In the genomic region with DNA sequence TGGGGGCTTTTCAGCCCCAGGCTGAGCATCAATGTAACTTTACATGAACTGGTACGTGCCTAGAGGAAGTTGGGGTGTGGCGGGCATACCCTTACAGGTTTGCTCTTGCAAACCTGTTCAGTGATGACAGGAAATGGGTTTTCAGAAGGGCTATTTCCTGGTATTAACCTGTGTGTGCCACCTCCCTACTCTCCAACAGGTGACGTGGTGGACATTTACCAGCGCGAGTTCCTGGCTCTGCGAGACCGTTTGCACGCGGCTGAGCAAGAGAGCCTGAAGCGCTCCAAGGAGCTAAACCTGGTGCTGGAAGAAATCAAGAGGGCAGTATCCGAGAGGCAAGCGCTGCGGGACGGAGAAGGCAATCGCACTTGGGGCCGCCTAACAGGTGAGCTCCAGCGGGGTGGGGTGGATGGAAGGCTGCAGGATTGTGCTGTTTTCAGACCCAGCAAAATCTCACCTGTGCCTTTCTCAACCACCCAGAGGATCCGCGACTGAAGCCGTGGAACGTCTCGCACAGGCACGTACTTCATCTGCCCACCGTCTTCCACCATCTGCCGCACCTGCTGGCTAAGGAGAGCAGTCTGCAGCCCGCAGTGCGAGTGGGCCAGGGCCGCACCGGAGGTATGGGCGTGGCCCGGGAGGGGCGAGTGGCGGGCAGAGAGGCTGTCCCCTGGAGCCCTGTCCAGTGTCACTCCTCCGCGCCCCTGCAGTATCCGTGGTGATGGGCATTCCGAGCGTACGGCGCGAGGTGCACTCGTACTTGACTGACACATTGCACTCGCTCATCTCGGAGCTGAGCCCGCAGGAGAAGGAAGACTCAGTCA, we compare ENCODE assay signal across 8 mouse cellular contexts. TPM values are rescaled to one million over a fixed set of nuclear protein-coding genes. Genes with fewer than 3 reads are reported as not detected.
DNase-seq lines count a peak whose midpoint lies in the region; ATAC-seq and TF ChIP-seq lines count a peak whose summit lies in the region.

No protein-coding gene starts in this region.

- peak; percentile 40 for ATAC-seq in kidney, postnatal 0 days (replicated peaks; ENCODE audit: low FRiP score, low read depth)
- no peak for ATAC-seq in embryonic facial prominence, embryonic 12.5 days (ENCODE audit: insufficient number of reproducible peaks, insufficient read depth, low FRiP score, low TSS enrichment)
- no peak; the same call in 1 of the 2 replicates for ATAC-seq in midbrain, postnatal 0 days (ENCODE audit: low FRiP score)

- H3K36me3 ChIP-seq in kidney, postnatal 0 days (ENCODE audit: insufficient read depth, low read length): peaks cover 31% of the 10 kb centered on the region
- H3K36me3 ChIP-seq in embryonic facial prominence, embryonic 12.5 days: peaks cover 36% of the 10 kb centered on the region
- H3K36me3 ChIP-seq in midbrain, postnatal 0 days (ENCODE audit: insufficient read depth, low read length): peaks cover 34% of the 10 kb centered on the region

- TF ChIP-seq CTCF in kidney, postnatal 0 days (IDR thresholded peaks at IDR 0.05; ENCODE audit: low read depth): no peak
- TF ChIP-seq CTCF in midbrain, postnatal 0 days (IDR thresholded peaks at IDR 0.05): no peak

- H3K4me1 ChIP-seq in kidney, postnatal 0 days (replicated peaks; ENCODE audit: insufficient read depth, low read length): peaks cover 33% of the 10 kb centered on the region
- peaks cover 31% of the 10 kb centered on the region for H3K4me1 ChIP-seq in embryonic facial prominence, embryonic 12.5 days
- H3K4me1 ChIP-seq in midbrain, postnatal 0 days (ENCODE audit: insufficient read depth, low read length): peaks cover 18% of the 10 kb centered on the region; the same call in 1 of the 2 replicates

- H3K4me2 ChIP-seq in kidney, postnatal 0 days (ENCODE audit: low read length): peak overlapping the region; percentile 54
- peak overlapping the region; percentile 48 for H3K4me2 ChIP-seq in embryonic facial prominence, embryonic 12.5 days (replicated peaks)
- no peak overlapping the region; the same call in 1 of the 2 replicates for H3K4me2 ChIP-seq in midbrain, postnatal 0 days (ENCODE audit: low read depth, low read length, poor library complexity, severe bottlenecking)

- no peaks in the 10 kb centered on the region for H3K9me3 ChIP-seq in kidney, postnatal 0 days (replicated peaks; ENCODE audit: low read length)
- H3K9me3 ChIP-seq in embryonic facial prominence, embryonic 12.5 days: no peaks in the 10 kb centered on the region
- H3K9me3 ChIP-seq in midbrain, postnatal 0 days (ENCODE audit: low read length): no peaks in the 10 kb centered on the region

- H3K27ac ChIP-seq in kidney, postnatal 0 days: no peak overlapping the region
- no peak overlapping the region for H3K27ac ChIP-seq in embryonic facial prominence, embryonic 12.5 days
- peak overlapping the region; percentile 43; the same call in 1 of the 2 replicates for H3K27ac ChIP-seq in midbrain, postnatal 0 days (ENCODE audit: low read depth, low read length)

- 0 out of 2 replicates have a peak overlapping the region, but pooled peaks have one; percentile 6 for H3K4me3 ChIP-seq in kidney, postnatal 0 days (replicated peaks; ENCODE audit: low read depth, low read length)
- peak overlapping the region; percentile 23 for H3K4me3 ChIP-seq in embryonic facial prominence, embryonic 12.5 days
- H3K4me3 ChIP-seq in midbrain, postnatal 0 days (ENCODE audit: low read depth, low read length): no peak overlapping the region

- H3K27me3 ChIP-seq in kidney, postnatal 0 days (ENCODE audit: insufficient read depth, low read length): no peaks in the 10 kb centered on the region
- H3K27me3 ChIP-seq in embryonic facial prominence, embryonic 12.5 days: peaks cover 6% of the 10 kb centered on the region; the same call in 1 of the 2 replicates
- H3K27me3 ChIP-seq in midbrain, postnatal 0 days (ENCODE audit: insufficient read depth, low read length): no peaks in the 10 kb centered on the region

- WGBS in kidney, postnatal 0 days: 43% methylated on average over 45 of the region's 45 CpGs
- 28% methylated on average over 45 of the region's 45 CpGs for WGBS in embryonic facial prominence, embryonic 12.5 days
- 29% methylated on average over 45 of the region's 45 CpGs for WGBS in midbrain, postnatal 0 days

- no peak for DNase-seq in kidney, postnatal 0 days (ENCODE audit: low spot score)
- no peak for DNase-seq in kidney, postnatal 36 days
- peak; percentile 48 for DNase-seq in induced T-regulatory cell, adult 2 months (ENCODE audit: low read depth)
- DNase-seq in midbrain, postnatal 0 days (ENCODE audit: low spot score): no peak
- DNase-seq in ovary, adult 18-20 months (ENCODE audit: low spot score): no peak
- DNase-seq in right cerebral cortex, adult 2 months (ENCODE audit: low spot score in 2 of 2): no peak
- no peak for DNase-seq in left cerebral cortex, adult 18-20 months (ENCODE audit: low spot score in 2 of 2)

- H3K9ac ChIP-seq in kidney, postnatal 0 days (ENCODE audit: low read depth, low read length): no peak overlapping the region
- no peak overlapping the region for H3K9ac ChIP-seq in embryonic facial prominence, embryonic 12.5 days
- H3K9ac ChIP-seq in midbrain, postnatal 0 days (replicated peaks; ENCODE audit: low read length, poor library complexity, severe bottlenecking): no peak overlapping the region

RNA-seq across cellular contexts. Expression of gene Ltc4s, which starts 7.7 kb away (rescaled TPM):
- 8.5 and 9.6 TPM in 2 replicates for polyA plus RNA-seq in kidney, postnatal 0 days (2015; fragmentation: Nextera tagmentation; extraction: Ambion mirVana)
- 0.62 and 0.74 TPM in 2 replicates for polyA plus RNA-seq in embryonic facial prominence, embryonic 12.5 days (2016; fragmentation: Nextera tagmentation; extraction: Ambion mirVana)
- 3.5 and 21.3 TPM in 2 replicates for total RNA-seq in midbrain, postnatal 0 days (2014; rRNA removed)
- 5.3 and 6.0 TPM in 2 replicates for polyA plus RNA-seq in midbrain, postnatal 0 days (2015; fragmentation: Nextera tagmentation; extraction: Ambion mirVana)
- total RNA-seq in left cerebral cortex, adult 18-20 months (2021): 1 to 10 TPM; 6.1 to 7.0 TPM

RNA-seq across cellular contexts. Expression of gene Mgat4b, which starts 20.0 kb away (rescaled TPM):
- polyA plus RNA-seq in kidney, postnatal 0 days (2015; fragmentation: Nextera tagmentation; extraction: Ambion mirVana): 53.4 and 62.1 TPM in 2 replicates
- 38.1 and 40.7 TPM in 2 replicates for polyA plus RNA-seq in embryonic facial prominence, embryonic 12.5 days (2016; fragmentation: Nextera tagmentation; extraction: Ambion mirVana)
- total RNA-seq in midbrain, postnatal 0 days (2014; rRNA removed): 115 and 152 TPM in 2 replicates
- polyA plus RNA-seq in midbrain, postnatal 0 days (2015; fragmentation: Nextera tagmentation; extraction: Ambion mirVana): 77.3 and 77.9 TPM in 2 replicates
- total RNA-seq in left cerebral cortex, adult 18-20 months (2021): 10 to 100 TPM; 65.8 to 72.0 TPM

RNA-seq across cellular contexts. Expression of gene Sqstm1, which starts 20.1 kb away (rescaled TPM):
- 326 and 333 TPM in 2 replicates for polyA plus RNA-seq in kidney, postnatal 0 days (2015; fragmentation: Nextera tagmentation; extraction: Ambion mirVana)
- polyA plus RNA-seq in embryonic facial prominence, embryonic 12.5 days (2016; fragmentation: Nextera tagmentation; extraction: Ambion mirVana): 187 and 192 TPM in 2 replicates
- total RNA-seq in midbrain, postnatal 0 days (2014; rRNA removed): 314 and 335 TPM in 2 replicates
- polyA plus RNA-seq in midbrain, postnatal 0 days (2015; fragmentation: Nextera tagmentation; extraction: Ambion mirVana): 455 and 484 TPM in 2 replicates
- 100 to 1,000 TPM; 492 to 540 TPM for total RNA-seq in left cerebral cortex, adult 18-20 months (2021)

RNA-seq across cellular contexts. Expression of gene Mrnip, which starts 56.4 kb away (rescaled TPM):
- 20.8 and 22.9 TPM in 2 replicates for polyA plus RNA-seq in kidney, postnatal 0 days (2015; fragmentation: Nextera tagmentation; extraction: Ambion mirVana)
- 17.8 and 18.6 TPM in 2 replicates for polyA plus RNA-seq in embryonic facial prominence, embryonic 12.5 days (2016; fragmentation: Nextera tagmentation; extraction: Ambion mirVana)
- total RNA-seq in midbrain, postnatal 0 days (2014; rRNA removed): 37.1 and 41.3 TPM in 2 replicates
- 37.9 and 40.7 TPM in 2 replicates for polyA plus RNA-seq in midbrain, postnatal 0 days (2015; fragmentation: Nextera tagmentation; extraction: Ambion mirVana)
- 10 to 100 TPM; 11.5 to 13.9 TPM for total RNA-seq in left cerebral cortex, adult 18-20 months (2021)
